Mouse (Mus musculus) liver, embryonic 11.5 days (tissue): ENCODE data around the gene Haus3. TPM values are rescaled to one million over a fixed set of nuclear protein-coding genes. Genes with fewer than 3 reads are reported as not detected.

ENCODE experiments used
- ATAC-seq: fragments of 200-750 bp; cut with Nextera tagmentation; replicated peaks from 2 replicates; pipeline ENCODE4 v1.8.0; 2017; ENCODE audit warnings: moderate number of reproducible peaks, mild to moderate bottlenecking, moderate TSS enrichment, moderate library complexity; ENCODE audit not compliant: low FRiP score
- DNase-seq: peaks from one replicate; pipeline ENCODE4 v3.0.0-alpha.2; 2017; ENCODE audit warnings: low spot score
- H3K27ac ChIP-seq: fragments of 300-500 bp; sonication (generic); 2 replicates; pipeline ENCODE4 v1.5.1; 2014; ENCODE audit warnings: mild to moderate bottlenecking, low read depth, low read length, control low read depth
- H3K27me3 ChIP-seq: fragments of 300-500 bp; sonication (generic); replicated peaks from 2 replicates; pipeline ENCODE4 v1.6.1; 2014; ENCODE audit warnings: low read length, mixed read lengths; ENCODE audit not compliant: control insufficient read depth, insufficient read depth
- H3K36me3 ChIP-seq: fragments of 300-500 bp; sonication (generic); 2 replicates; pipeline ENCODE4 v1.6.1; 2014; ENCODE audit warnings: mild to moderate bottlenecking, low read length, moderate library complexity, mixed read lengths; ENCODE audit not compliant: control insufficient read depth, insufficient read depth
- H3K4me1 ChIP-seq: fragments of 300-500 bp; sonication (generic); replicated peaks from 2 replicates; pipeline ENCODE4 v1.6.1; 2014; ENCODE audit warnings: low read length, mixed read lengths; ENCODE audit not compliant: control insufficient read depth, insufficient read depth
- H3K4me2 ChIP-seq: fragments of 300-500 bp; sonication (generic); 2 replicates; pipeline ENCODE4 v1.6.1; 2014; ENCODE audit warnings: mild to moderate bottlenecking, control low read depth, moderate library complexity
- H3K4me3 ChIP-seq: fragments of 300-500 bp; sonication (generic); 2 replicates; pipeline ENCODE4 v1.5.1; 2014; ENCODE audit warnings: low read depth, low read length, control low read depth
- H3K9ac ChIP-seq: fragments of 300-500 bp; sonication (generic); 2 replicates; pipeline ENCODE4 v1.6.1; 2014; ENCODE audit warnings: low read depth, low read length, control low read depth
- H3K9me3 ChIP-seq: fragments of 300-500 bp; sonication (generic); 2 replicates; pipeline ENCODE4 v1.6.1; 2016; ENCODE audit warnings: low read length, inconsistent platforms, mixed read lengths; ENCODE audit not compliant: control insufficient read depth
- WGBS: fragments of 180-500 bp; shearing (Covaris S2); extraction: QIAGEN DNeasy Blood & Tissue Kit; methylation state at CpG from one replicate; pipeline ENCODE4 v1.1.7; 2014; 5-methylcytosine and 5-hydroxymethylcytosine counted together
- polyA plus RNA-seq: library from polyadenylated mRNA; unstranded; fragments of >200 nt; fragmentation: Nextera tagmentation; extraction: Ambion mirVana; gene quantifications from 2 replicates; pipeline ENCODE4 v1.2.1, GENCODE M21; 2014

Haus3 gene
- 47.5 and 51.5 TPM in 2 replicates for polyA plus RNA-seq

GRCm38 (mm10) chr5:34168950-34169891 lies at the start of gene Haus3, which contains the start of gene Poln:
TSS of gene Haus3 (minus strand) at chr5:34169527.
TSS of gene Poln (minus strand) at chr5:34169448.
- peak; percentile 100 for ATAC-seq
- under 1% methylated on average over 57 of the region's 57 CpGs for WGBS
- peak within 1 kb of the TSS; percentile 83 for H3K9ac ChIP-seq

DNA sequence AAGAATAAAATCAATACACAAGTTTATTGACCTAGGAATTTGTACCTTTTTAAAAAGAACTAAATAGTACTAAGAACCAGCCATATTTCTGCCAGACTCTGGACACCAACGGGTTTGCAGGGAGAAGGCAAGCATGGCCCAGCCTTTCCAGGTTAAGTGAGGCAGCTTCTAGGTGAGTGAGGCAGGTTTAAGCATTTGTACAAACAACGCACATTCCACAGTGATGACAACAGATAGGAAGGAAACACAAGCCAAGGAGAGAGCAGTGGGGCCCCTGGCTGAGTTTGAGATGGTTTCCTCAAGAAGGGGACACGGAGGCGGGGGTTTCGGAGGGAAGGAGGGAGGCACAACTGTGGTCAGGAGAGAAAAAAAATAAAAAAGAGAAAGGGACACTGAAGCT lies 49.3 kb upstream of the Haus3 start:
- no peak for DNase-seq
- no peaks in the 10 kb centered on the region for H3K36me3 ChIP-seq
- no peaks in the 10 kb centered on the region for H3K27me3 ChIP-seq
- H3K4me1 ChIP-seq: no peaks in the 10 kb centered on the region
- H3K9ac ChIP-seq: no peak overlapping the region
- H3K27ac ChIP-seq: no peak overlapping the region
- H3K4me2 ChIP-seq: no peak overlapping the region
- WGBS: 49% methylated on average over 5 of the region's 5 CpGs
- ATAC-seq: no peak
- no peaks in the 10 kb centered on the region for H3K9me3 ChIP-seq
- H3K4me3 ChIP-seq: no peak overlapping the region

More at GRCm38 (mm10) chr5:34168950-34169891, at the start of gene Haus3, which contains the start of gene Poln:
- Histone ChIP-seq H3K36me3 (no peaks in the 10 kb centered on the region; the same call in 1 of the 2 replicates), H3K27ac (peak within 1 kb of the TSS; percentile 91), H3K4me3 (peak within 1 kb of the TSS; percentile 75), H3K4me1 (peaks cover 14% of the 10 kb centered on the region), H3K9me3 (no peaks in the 10 kb centered on the region), H3K27me3 (no peaks in the 10 kb centered on the region), H3K4me2 (peak within 1 kb of the TSS; percentile 73)
- peak; percentile 99 for DNase-seq

- H3K4me2 ChIP-seq: no peak overlapping the region
These were observed 48.4 kb upstream of the Haus3 start for GRCm38 (mm10) chr5:34217756-34218155.

DNA sequence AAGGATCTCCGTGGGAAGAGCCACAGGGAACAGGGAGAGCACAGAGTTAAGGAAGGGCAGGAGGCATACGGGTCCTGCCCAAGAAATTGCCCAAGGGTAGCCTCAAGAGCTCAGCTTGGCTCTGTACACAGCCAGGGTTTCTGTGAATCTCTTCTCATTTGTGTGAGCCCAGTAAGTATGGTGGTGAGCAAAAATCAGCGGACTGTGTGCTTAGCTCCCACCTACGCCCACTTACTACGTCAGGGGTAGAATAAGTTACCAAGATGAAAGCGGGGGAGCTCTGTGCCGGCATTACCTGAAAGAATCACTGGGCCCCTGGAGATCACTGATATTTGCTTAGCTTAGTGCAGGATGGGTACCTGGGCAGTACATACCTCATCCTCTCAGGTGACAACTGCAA lies 46.7 kb upstream of the Haus3 start:
- 83% methylated on average over 7 of the region's 7 CpGs for WGBS
- H3K27ac ChIP-seq: no peak overlapping the region
- no peak overlapping the region for H3K4me3 ChIP-seq
- ATAC-seq (no peak), DNase-seq (no peak)
- no peaks in the 10 kb centered on the region for H3K4me1 ChIP-seq
- H3K9me3 ChIP-seq: no peaks in the 10 kb centered on the region
- no peaks in the 10 kb centered on the region for H3K36me3 ChIP-seq
- no peak overlapping the region for H3K4me2 ChIP-seq
- no peaks in the 10 kb centered on the region for H3K27me3 ChIP-seq
- H3K9ac ChIP-seq: no peak overlapping the region

More at GRCm38 (mm10) chr5:34217756-34218155, 48.4 kb upstream of the Haus3 start:
- Histone ChIP-seq H3K9ac (no peak overlapping the region), H3K9me3 (no peaks in the 10 kb centered on the region), H3K36me3 (no peaks in the 10 kb centered on the region), H3K27ac (no peak overlapping the region), H3K4me1 (no peaks in the 10 kb centered on the region), H3K4me3 (no peak overlapping the region), H3K27me3 (no peaks in the 10 kb centered on the region)
- DNase-seq (no peak), ATAC-seq (no peak)
- 57% methylated on average over 9 of the region's 9 CpGs for WGBS

DNA sequence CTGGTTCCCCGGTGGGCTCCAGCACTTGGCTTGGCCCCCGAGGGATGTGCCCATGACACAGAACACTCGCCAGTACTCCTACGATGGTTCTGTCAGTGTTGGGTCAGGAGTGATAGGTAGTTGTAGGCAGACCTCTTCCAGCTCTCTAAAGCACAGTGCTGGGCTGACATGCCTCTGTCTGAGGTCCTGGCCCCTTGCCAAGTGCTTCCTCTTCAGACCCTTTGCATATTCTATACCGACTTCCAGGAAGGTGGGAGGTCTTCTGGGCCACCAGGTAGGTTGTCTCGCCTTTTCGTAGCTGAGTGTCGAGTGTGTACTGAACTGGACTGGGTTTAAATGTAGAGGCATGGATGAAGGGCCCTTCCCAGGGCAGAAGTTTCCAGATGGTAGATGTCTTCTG lies 44.3 kb upstream of the Haus3 start:
- no peak overlapping the region for H3K27ac ChIP-seq
- H3K36me3 ChIP-seq: no peaks in the 10 kb centered on the region
- H3K27me3 ChIP-seq: no peaks in the 10 kb centered on the region
- no peaks in the 10 kb centered on the region for H3K4me1 ChIP-seq
- no peaks in the 10 kb centered on the region for H3K9me3 ChIP-seq
- no peak overlapping the region for H3K4me2 ChIP-seq
- no peak overlapping the region for H3K4me3 ChIP-seq
- ATAC-seq (no peak), DNase-seq (no peak)
- WGBS: 72% methylated on average over 8 of the region's 8 CpGs
- no peak overlapping the region for H3K9ac ChIP-seq

- Histone ChIP-seq H3K4me3 (no peak overlapping the region), H3K36me3 (no peaks in the 10 kb centered on the region)
- peak; percentile 41; the same call in 1 of the 2 replicates for ATAC-seq
These were observed 41.0 kb upstream of the Haus3 start for GRCm38 (mm10) chr5:34210279-34210678.

GRCm38 (mm10) chr5:34207503-34207902 lies 38.2 kb upstream of the Haus3 start:
- WGBS: 56% methylated on average over 3 of the region's 3 CpGs
- ATAC-seq (no peak), DNase-seq (no peak)
- Histone ChIP-seq H3K4me1 (peaks cover 3% of the 10 kb centered on the region; the same call in 1 of the 2 replicates), H3K4me2 (no peak overlapping the region), H3K36me3 (no peaks in the 10 kb centered on the region), H3K9me3 (no peaks in the 10 kb centered on the region), H3K9ac (no peak overlapping the region), H3K4me3 (no peak overlapping the region), H3K27ac (no peak overlapping the region), H3K27me3 (no peaks in the 10 kb centered on the region)

More at GRCm38 (mm10) chr5:34210279-34210678, 41.0 kb upstream of the Haus3 start:
- Histone ChIP-seq H3K27ac (no peak overlapping the region), H3K9ac (no peak overlapping the region), H3K4me1 (peaks cover 3% of the 10 kb centered on the region; the same call in 1 of the 2 replicates), H3K9me3 (no peaks in the 10 kb centered on the region), H3K27me3 (no peaks in the 10 kb centered on the region), H3K4me2 (no peak overlapping the region)
- peak; percentile 65 for DNase-seq
- whole genome bisulfite sequencing: 4% methylated on average over 1 of the region's 1 CpGs

DNA sequence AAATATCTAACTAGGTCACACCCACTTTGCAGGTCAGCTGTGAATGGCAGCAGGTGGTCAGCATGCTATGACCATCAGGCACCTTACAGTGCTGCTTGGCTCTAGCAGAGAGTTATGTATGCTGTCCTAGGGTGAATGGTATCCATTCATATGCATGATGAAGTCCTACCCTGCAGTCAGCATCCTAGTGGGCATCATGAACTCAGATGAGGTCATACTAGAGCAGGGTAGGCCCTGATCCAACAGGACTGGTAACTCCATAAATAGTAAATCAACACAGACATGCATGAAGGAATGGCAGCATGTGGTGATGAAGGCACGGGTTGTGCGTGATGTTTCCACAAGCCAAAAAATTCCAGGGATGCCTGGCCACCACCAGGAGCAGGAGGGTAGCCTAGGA lies 36.5 kb upstream of the Haus3 start:
- no peak overlapping the region for H3K4me2 ChIP-seq
- 30% methylated on average over 2 of the region's 2 CpGs for WGBS
- DNase-seq (no peak), ATAC-seq (no peak)
- H3K27ac ChIP-seq: no peak overlapping the region
- H3K36me3 ChIP-seq: no peaks in the 10 kb centered on the region
- peaks cover 3% of the 10 kb centered on the region; the same call in 1 of the 2 replicates for H3K4me1 ChIP-seq
- no peak overlapping the region for H3K4me3 ChIP-seq
- no peak overlapping the region for H3K9ac ChIP-seq
- H3K9me3 ChIP-seq: no peaks in the 10 kb centered on the region
- H3K27me3 ChIP-seq: no peaks in the 10 kb centered on the region
